Mouse (Mus musculus) heart, embryonic 15.5 days (tissue): ENCODE measurements at regions not wholly inside any gene's neighbourhood (a gene's known extent, or its start where the extent isn't known, plus 50 kb on each side); places are given as distances from the start of the nearest gene placed in this dataset.

Experiments used
- ATAC-seq: fragments of 200-750 bp; cut with Nextera tagmentation; replicated peaks from 2 replicates; pipeline ENCODE4 v1.8.0; 2017; ENCODE audit warnings: low read depth, moderate TSS enrichment; ENCODE audit not compliant: insufficient number of reproducible peaks, insufficient read depth, low FRiP score
- H3K27ac ChIP-seq: fragments of 300-500 bp; sonication (generic); 2 replicates; pipeline ENCODE4 v1.5.1; 2015; ENCODE audit warnings: mild to moderate bottlenecking, inconsistent platforms
- H3K27me3 ChIP-seq: fragments of 300-500 bp; sonication (generic); 2 replicates; pipeline ENCODE4 v1.6.1; 2015; ENCODE audit warnings: inconsistent platforms
- H3K36me3 ChIP-seq: fragments of 300-500 bp; sonication (generic); 2 replicates; pipeline ENCODE4 v1.6.1; 2015; ENCODE audit warnings: mild to moderate bottlenecking, inconsistent platforms
- H3K4me1 ChIP-seq: fragments of 300-500 bp; sonication (generic); replicated peaks from 2 replicates; pipeline ENCODE4 v1.6.1; 2015; ENCODE audit warnings: inconsistent platforms
- H3K4me2 ChIP-seq: fragments of 300-500 bp; sonication (generic); 2 replicates; pipeline ENCODE4 v1.6.1; 2015; ENCODE audit warnings: inconsistent platforms, mild to moderate bottlenecking, moderate library complexity
- H3K4me3 ChIP-seq: fragments of 300-500 bp; sonication (generic); 2 replicates; pipeline ENCODE4 v1.5.1; 2015; ENCODE audit warnings: mild to moderate bottlenecking, inconsistent platforms
- H3K9ac ChIP-seq: fragments of 300-500 bp; sonication (generic); 2 replicates; pipeline ENCODE4 v1.6.1; 2015; ENCODE audit warnings: mild to moderate bottlenecking, inconsistent platforms
- H3K9me3 ChIP-seq: fragments of 300-500 bp; sonication (generic); replicated peaks from 2 replicates; pipeline ENCODE4 v1.6.1; 2016; ENCODE audit warnings: inconsistent platforms
- WGBS: fragments of 180-500 bp; shearing (Covaris S2); methylation state at CpG from one replicate; pipeline ENCODE4 v1.1.7; 2015; ENCODE audit warnings: mixed read lengths; 5-methylcytosine and 5-hydroxymethylcytosine counted together

DNA sequence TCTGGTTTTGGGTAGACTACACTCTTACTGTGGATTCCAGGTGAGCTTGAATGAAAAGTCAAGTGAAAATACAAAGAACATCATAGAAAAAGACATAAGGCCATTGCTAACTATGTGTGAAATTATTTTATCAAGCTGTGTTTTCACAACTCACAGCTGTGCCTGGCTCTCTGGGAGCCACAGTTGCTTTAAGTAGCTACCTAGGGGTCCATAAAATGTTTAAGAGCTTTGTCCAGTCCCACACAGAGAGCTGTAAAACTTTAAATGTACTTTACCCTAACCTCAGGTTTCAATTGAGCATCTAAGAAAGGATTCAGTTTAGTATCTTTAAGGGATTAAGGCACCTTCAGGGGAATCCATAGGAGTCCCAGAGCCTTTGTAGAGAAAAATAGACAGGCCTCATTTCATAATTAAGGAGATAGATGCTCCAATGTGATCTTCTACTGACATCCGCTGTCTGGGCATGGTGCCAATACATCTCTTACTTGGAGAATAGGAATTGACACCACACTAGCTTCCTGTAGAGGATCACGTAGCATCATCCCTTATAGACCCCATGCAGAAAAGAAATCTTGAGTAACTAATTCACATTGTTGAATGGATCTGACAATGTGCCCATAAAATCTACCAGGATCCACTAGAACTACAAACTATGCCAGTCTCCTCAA, 626.5 kb downstream of the Gsdmc2 start:
- no peak for ATAC-seq
- H3K4me1 ChIP-seq: no peaks in the 10 kb centered on the region

DNA sequence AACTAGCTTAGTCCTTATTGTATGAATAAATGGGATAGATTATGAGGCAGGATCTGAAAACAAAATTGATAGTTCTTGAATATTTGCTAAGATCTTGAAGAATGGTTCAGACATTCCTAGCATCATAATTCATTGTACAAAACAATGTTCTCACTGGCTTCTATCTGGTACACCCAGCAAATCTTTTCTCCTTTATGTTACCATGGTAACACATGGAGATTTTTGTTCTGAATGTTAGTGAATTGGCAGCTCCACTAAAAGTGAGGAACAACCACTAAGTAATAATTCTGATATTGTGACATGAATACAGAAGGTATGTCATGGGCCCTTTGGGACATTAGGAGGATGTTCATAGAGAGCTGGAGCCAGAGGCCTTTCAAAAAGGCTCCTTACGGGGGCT, 639.8 kb downstream of the Gsdmc2 start:
- ATAC-seq: no peak
- Histone ChIP-seq H3K9ac (no peak overlapping the region), H3K4me2 (no peak overlapping the region), H3K4me3 (no peak overlapping the region), H3K9me3 (no peaks in the 10 kb centered on the region), H3K36me3 (no peaks in the 10 kb centered on the region), H3K27me3 (no peaks in the 10 kb centered on the region), H3K4me1 (no peaks in the 10 kb centered on the region), H3K27ac (no peak overlapping the region)
- WGBS: 83% methylated on average over 1 of the region's 1 CpGs

More for the DNA sequence above, 626.5 kb downstream of the Gsdmc2 start:
- Histone ChIP-seq H3K27ac (no peak overlapping the region), H3K4me2 (no peak overlapping the region), H3K9ac (no peak overlapping the region), H3K9me3 (no peaks in the 10 kb centered on the region), H3K36me3 (no peaks in the 10 kb centered on the region), H3K4me3 (no peak overlapping the region), H3K27me3 (no peaks in the 10 kb centered on the region)
- 58% methylated on average over 2 of the region's 2 CpGs for WGBS

DNA sequence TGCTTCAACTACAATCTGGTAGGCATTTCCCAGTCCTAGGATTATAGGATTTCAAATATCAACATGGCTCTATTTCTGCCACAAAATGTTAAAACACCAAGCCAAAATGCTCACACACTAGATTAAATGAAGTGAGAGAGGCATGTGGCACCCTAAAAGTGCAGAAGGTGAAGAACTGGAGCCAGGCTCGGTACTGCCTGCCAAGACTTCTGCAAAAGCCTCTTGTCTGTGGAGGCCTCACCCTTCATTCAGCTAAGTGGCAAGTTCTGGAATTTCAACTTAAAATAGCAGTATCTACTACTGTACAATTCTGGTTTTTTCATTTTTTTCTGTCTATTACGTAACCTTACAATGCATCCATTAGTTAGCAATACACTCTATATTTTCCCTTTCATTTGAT, 649.9 kb downstream of the Gsdmc2 start:
- Histone ChIP-seq H3K4me1 (peaks cover 3% of the 10 kb centered on the region; the same call in 1 of the 2 replicates), H3K27me3 (no peaks in the 10 kb centered on the region), H3K27ac (no peak overlapping the region), H3K4me3 (no peak overlapping the region), H3K36me3 (no peaks in the 10 kb centered on the region), H3K9me3 (no peaks in the 10 kb centered on the region), H3K4me2 (no peak overlapping the region), H3K9ac (no peak overlapping the region)
- WGBS: 77% methylated on average over 2 of the region's 2 CpGs
- no peak for ATAC-seq

DNA sequence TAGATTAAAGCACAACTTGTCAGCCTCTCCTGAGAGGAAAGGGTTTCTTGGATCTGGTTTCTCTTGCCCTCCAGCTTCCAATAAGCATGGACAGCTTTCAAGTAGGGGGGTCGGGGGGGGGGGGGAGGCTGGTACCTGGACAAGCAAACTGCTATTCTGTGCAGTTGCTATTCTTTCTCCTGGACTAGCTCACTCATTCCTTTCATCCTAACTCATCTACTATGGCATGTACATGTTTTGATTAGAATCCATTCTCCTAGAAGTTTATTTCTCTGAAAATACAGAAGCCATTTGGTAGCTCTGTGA, 650.5 kb downstream of the Gsdmc2 start:
- H3K4me3 ChIP-seq: no peak overlapping the region
- no peaks in the 10 kb centered on the region for H3K36me3 ChIP-seq
- 22% methylated on average over 1 of the region's 1 CpGs for WGBS
- H3K9me3 ChIP-seq: no peaks in the 10 kb centered on the region
- no peak for ATAC-seq
- H3K27ac ChIP-seq: no peak overlapping the region
- H3K27me3 ChIP-seq: no peaks in the 10 kb centered on the region
- H3K9ac ChIP-seq: no peak overlapping the region
- H3K4me2 ChIP-seq: no peak overlapping the region
- peaks cover 7% of the 10 kb centered on the region; the same call in 1 of the 2 replicates for H3K4me1 ChIP-seq

DNA sequence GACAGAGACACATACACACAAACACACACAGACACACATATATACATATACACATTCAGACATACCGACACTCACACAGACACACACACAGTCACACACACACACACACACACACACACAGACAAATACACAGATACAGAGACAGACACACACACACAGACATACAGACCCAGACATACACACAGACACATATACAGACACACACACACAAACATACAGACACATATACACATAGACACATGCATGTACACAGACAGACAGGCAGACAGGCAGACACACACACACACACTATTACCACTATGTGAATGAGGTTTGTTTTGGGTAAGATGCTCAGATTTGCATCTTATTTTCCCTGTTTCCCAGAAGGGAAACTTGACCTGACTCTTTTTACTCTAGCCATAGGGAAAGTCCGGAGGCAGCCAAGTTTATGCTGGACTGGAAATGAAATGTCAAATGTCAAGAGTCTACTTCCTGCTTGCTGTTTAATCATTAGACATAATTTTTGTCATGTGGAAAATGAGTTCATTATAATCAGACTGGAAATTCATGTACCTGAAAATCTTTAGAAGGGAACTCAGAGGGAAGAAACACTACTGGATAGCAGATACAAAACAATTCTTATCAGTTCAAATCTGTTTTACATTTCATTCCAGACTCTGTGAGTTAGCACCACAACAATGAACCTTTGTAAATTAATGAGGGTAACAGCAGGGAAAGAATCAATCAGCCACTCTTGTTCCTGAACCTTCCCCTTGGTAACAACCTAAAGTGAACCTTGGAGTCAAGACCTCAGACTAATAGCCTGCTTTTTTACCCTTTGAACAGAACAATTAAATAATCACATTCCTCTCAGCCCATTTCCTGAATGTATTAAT, 651.1 kb downstream of the Gsdmc2 start:
- no peak overlapping the region for H3K9ac ChIP-seq
- H3K27me3 ChIP-seq: no peaks in the 10 kb centered on the region
- 73% methylated on average over 2 of the region's 2 CpGs for WGBS
- no peak for ATAC-seq
- no peak overlapping the region for H3K4me2 ChIP-seq
- no peak overlapping the region for H3K4me3 ChIP-seq
- H3K4me1 ChIP-seq: peaks cover 7% of the 10 kb centered on the region; the same call in 1 of the 2 replicates
- no peaks in the 10 kb centered on the region for H3K9me3 ChIP-seq
- no peak overlapping the region for H3K27ac ChIP-seq
- H3K36me3 ChIP-seq: no peaks in the 10 kb centered on the region

DNA sequence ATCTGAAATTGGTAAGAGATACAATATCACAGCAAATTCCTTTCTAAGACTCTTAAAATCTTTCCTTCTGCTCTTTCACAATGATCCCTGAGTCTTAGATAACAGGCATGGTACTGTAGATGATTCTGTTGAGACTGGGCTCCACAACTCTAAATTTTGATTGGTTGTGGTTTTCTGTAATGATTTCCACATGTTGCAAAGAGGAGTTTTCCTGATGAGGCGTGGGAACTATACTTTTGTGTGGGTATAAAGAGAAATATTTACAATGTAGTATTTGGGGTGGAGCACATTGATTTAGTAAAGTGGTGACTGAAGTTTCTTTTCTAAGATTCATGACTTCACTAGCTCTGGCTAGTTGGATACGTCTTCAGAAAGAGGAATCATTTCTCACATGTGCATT, 653.2 kb downstream of the Gsdmc2 start:
- H3K4me1 ChIP-seq: peaks cover 7% of the 10 kb centered on the region; the same call in 1 of the 2 replicates
- ATAC-seq: no peak
- no peaks in the 10 kb centered on the region for H3K9me3 ChIP-seq
- WGBS: 78% methylated on average over 2 of the region's 2 CpGs
- H3K9ac ChIP-seq: no peak overlapping the region
- H3K4me2 ChIP-seq: no peak overlapping the region
- no peaks in the 10 kb centered on the region for H3K27me3 ChIP-seq
- no peak overlapping the region for H3K27ac ChIP-seq
- H3K4me3 ChIP-seq: no peak overlapping the region
- H3K36me3 ChIP-seq: no peaks in the 10 kb centered on the region

DNA sequence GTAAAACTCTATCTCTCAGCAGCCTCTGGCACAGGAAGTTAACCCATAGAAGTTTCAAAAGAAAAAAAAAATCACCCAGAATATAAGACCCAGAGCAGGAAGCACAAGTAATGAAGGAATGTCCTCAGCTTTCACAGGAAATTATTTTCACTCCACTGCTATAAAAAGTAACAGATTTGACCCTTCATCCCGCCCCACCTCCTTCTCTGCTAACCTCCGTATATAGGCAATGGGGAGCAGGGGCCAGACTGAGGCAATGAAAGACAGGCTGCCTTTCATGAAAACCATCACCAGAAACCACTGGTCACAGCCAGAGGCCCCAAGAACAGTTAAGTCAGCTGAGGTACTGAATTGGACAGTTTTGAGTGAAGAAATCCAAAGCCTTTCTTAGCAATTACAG, 654.9 kb downstream of the Gsdmc2 start:
- 31% methylated on average over 2 of the region's 2 CpGs for WGBS
- no peak overlapping the region for H3K4me2 ChIP-seq
- H3K9me3 ChIP-seq: no peaks in the 10 kb centered on the region
- no peak overlapping the region for H3K4me3 ChIP-seq
- H3K36me3 ChIP-seq: no peaks in the 10 kb centered on the region
- peak overlapping the region; percentile 22; the same call in 1 of the 2 replicates for H3K27ac ChIP-seq
- ATAC-seq: no peak
- no peak overlapping the region for H3K9ac ChIP-seq
- H3K4me1 ChIP-seq: peaks cover 7% of the 10 kb centered on the region; the same call in 1 of the 2 replicates
- H3K27me3 ChIP-seq: no peaks in the 10 kb centered on the region

DNA sequence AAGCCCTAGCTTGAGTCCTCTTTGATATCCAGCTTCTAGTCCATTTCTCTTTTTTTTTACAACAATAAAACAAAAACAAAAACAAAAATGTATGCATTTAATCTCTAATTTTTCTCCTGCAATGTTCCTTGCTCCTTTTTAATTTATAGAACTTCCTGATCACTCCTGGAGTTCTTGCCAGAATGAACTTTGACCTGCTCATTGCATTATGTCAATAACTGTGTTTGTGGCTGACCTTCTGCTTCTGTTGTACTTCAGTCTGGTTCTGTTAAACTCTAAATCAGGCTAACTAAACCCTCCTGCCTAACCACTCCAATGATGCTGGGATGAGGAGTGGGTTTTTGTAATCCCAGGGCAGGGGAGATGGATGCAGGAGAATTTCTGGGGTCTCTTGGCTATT, 674.0 kb downstream of the Gsdmc2 start:
- H3K4me1 ChIP-seq: no peaks in the 10 kb centered on the region
- no peaks in the 10 kb centered on the region for H3K36me3 ChIP-seq
- H3K27me3 ChIP-seq: no peaks in the 10 kb centered on the region
- H3K4me3 ChIP-seq: no peak overlapping the region
- no peak overlapping the region for H3K9ac ChIP-seq
- no peak overlapping the region for H3K4me2 ChIP-seq
- H3K9me3 ChIP-seq: no peaks in the 10 kb centered on the region
- no peak overlapping the region for H3K27ac ChIP-seq
- no peak for ATAC-seq

DNA sequence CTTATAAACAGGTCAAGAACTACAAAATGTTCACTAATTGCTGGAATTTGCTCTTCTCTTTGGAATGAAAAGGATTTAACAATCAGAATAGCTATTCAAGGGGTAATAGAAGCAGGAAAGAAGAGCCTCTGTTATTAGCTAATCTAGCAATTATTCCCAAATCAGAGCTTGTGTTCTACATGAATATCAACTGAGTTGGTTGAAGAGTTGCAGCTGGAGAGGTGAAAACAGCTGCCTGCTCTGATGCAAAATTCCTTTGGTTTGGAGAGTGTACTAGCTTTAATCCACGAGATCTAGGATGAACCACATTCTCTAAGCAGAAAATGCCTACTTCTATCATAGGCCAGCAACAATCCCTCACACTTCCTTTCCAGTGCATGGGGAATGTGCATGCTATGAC, 674.8 kb downstream of the Gsdmc2 start:
- Histone ChIP-seq H3K4me1 (no peaks in the 10 kb centered on the region), H3K4me3 (no peak overlapping the region), H3K27me3 (no peaks in the 10 kb centered on the region), H3K4me2 (no peak overlapping the region), H3K9ac (no peak overlapping the region), H3K36me3 (no peaks in the 10 kb centered on the region), H3K27ac (no peak overlapping the region), H3K9me3 (no peaks in the 10 kb centered on the region)
- WGBS: 55% methylated on average over 1 of the region's 1 CpGs
- no peak for ATAC-seq

DNA sequence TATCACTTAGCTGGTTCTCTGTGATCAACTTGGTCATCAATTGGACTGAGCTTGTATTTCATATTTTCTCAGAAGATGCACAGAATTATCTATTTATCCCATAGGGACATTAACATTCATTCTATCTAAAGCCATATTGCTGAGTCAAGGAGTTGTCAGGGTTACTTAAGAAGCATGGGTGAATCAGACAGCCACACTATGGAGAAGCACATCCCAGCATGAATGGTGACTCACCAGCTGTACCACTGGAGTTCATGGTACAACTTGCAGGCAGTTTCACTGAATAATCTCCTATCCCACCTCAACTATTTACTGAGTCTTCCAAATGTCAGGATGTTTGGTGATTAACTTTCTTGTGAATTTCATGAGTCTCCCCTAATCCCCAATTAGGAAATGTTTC, 678.6 kb downstream of the Gsdmc2 start:
- Histone ChIP-seq H3K9ac (no peak overlapping the region), H3K4me1 (no peaks in the 10 kb centered on the region; the same call in 1 of the 2 replicates), H3K27ac (no peak overlapping the region), H3K4me2 (no peak overlapping the region), H3K4me3 (no peak overlapping the region), H3K27me3 (no peaks in the 10 kb centered on the region), H3K9me3 (no peaks in the 10 kb centered on the region), H3K36me3 (no peaks in the 10 kb centered on the region)
- ATAC-seq: no peak

DNA sequence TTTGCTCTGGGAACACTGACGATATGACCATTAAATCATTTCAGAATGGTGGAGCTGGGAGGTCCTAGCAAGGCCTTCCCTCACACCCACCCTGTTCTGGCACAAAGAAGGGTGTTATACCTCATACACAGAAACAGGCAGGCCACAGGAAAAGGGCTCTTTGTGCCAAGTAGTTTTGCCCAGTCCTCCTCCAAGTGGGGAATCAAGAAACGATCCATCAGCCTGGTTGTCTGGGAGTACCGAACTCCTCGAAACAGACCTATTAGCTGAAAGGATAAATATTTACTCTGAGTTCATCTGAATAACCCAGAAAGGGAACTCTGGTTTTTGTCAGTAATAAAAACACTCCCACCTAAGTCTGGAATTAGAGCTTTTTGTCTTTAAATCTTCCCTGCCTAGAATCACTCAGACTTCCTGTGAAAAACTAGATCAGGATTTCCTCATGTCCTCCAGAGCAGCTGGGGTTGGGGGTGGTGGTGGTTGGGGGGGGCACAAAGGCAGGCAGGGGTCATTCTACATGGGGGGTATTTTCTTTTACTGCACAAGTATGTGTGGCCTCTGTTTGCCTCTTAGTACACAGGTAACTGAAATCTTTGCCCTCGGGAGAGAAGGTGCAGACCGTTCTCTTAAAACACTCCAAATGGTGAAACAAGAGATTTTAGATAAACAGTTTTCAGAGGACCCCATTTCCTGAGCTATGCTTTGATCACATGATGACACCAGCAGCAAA, 681.3 kb downstream of the Gsdmc2 start:
- WGBS: 37% methylated on average over 6 of the region's 6 CpGs
- H3K4me1 ChIP-seq: no peaks in the 10 kb centered on the region; the same call in 1 of the 2 replicates
- H3K4me3 ChIP-seq: no peak overlapping the region
- ATAC-seq: no peak
- H3K9me3 ChIP-seq: no peaks in the 10 kb centered on the region
- H3K27ac ChIP-seq: no peak overlapping the region
- H3K36me3 ChIP-seq: no peaks in the 10 kb centered on the region
- H3K9ac ChIP-seq: no peak overlapping the region
- no peaks in the 10 kb centered on the region for H3K27me3 ChIP-seq
- H3K4me2 ChIP-seq: no peak overlapping the region
